Mouse (Mus musculus) layer of hippocampus, adult 6 months (tissue): ENCODE results near the gene Anapc7. TPM values are rescaled to one million over a fixed set of nuclear protein-coding genes. Genes with fewer than 3 reads are reported as not detected.

Source experiments
- long read RNA-seq, 2 experiments: library from polyadenylated mRNA; unstranded; transcript quantifications; one replicate each; pipeline ENCODE4 v2.0.0; 2019 to 2020
- polyA plus RNA-seq: library from polyadenylated mRNA; unstranded; fragments of <200 nt; fragmentation: Nextera tagmentation; gene quantifications from 2 replicates; pipeline ENCODE4 v1.2.3, GENCODE M21; 2021

Anapc7 gene
- 20.0 and 20.7 TPM in 2 replicates for polyA plus RNA-seq
- long read RNA-seq, experiment 1, transcript Anapc7-201 (11 exons, 2,751 nt): major isoform, 31 of 42 reads
- long read RNA-seq, experiment 1, partial matches to known transcripts: 3 of 42 reads
- long read RNA-seq, experiment 1, other reads (novel, unspliced or antisense): 4 of 42 reads
- long read RNA-seq, experiment 2, transcript Anapc7-201 (11 exons, 2,751 nt): major isoform, 223 of 263 reads
- long read RNA-seq, experiment 2, transcript Anapc7-202 (10 exons, 3,599 nt): minor isoform, 8 of 263 reads
- long read RNA-seq, experiment 2, partial matches to known transcripts: 9 of 263 reads
- long read RNA-seq, experiment 2, other reads (novel, unspliced or antisense): 22 of 263 reads

DNA sequence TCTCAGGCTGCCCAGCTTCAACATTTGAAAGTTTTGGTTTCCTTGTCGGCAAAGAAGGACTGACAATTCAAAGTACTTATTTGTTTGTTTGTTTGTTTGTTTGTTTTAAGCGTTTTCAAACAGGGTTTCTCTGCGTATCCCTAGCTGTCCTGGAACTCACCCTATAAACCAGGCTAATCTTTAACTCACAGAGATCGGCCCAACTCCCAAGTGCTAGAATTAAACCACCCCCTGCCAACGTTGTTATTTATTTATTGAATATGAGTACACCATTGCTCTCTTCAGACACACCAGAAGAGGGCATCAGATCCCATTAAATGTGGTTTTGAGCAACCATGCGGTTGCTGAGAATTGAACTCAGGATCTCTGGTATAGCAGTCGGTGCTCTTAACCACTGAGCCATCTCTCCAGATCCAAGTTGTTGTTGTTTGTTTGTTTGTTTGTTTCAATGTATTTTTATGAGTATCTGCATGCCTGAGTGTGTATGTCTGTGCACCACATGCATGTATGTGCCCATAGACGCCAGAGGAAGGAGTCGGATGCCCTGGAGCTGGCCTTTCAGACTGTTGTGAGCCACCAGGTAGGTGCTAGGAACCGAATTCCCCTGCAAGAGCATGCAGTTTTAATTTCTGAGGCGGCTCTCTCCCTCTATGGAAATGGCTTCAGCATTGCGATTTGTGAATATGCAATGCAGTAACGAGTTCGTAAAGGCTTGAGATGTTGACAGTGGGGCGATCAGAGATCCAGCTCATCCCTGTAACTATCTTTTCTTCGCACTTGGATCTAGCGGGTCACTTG lies at the start of gene Anapc7:
Gene Anapc7, plus strand, starts transcription at position 423 of the 798 bp plus-strand sequence.

DNA sequence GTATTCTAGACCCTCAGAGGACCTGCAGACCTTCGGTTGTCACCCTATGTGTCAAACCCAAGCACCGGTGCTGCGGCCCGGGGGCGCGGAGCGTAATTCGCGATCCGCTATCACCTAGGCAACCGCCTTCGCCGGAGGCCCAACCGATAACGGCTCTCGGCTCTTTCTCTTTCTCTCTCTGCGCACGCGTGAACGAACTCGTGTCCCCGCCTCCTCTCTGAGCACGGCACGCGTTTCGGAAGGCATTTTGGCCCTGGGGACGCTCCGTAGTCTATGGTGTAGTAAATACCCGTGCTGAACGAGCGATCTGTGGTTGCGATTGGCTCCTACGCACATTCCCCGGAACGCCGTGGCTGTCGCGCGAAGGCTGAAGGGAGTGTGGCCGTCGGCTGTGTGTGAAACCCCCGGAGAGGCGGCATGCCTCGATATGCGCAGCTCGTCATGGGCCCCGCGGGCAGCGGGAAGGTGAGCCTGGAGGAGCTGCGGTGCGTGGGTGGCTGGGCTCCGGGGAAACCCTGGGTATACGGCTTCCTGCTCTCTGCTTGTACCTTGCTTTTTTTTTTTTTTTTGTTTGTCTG lies 49.2 kb upstream of the Anapc7 start, which contains the start of gene Fam216a:
Gene Fam216a, minus strand, starts transcription at position 173 of the 578 bp plus-strand sequence.

DNA sequence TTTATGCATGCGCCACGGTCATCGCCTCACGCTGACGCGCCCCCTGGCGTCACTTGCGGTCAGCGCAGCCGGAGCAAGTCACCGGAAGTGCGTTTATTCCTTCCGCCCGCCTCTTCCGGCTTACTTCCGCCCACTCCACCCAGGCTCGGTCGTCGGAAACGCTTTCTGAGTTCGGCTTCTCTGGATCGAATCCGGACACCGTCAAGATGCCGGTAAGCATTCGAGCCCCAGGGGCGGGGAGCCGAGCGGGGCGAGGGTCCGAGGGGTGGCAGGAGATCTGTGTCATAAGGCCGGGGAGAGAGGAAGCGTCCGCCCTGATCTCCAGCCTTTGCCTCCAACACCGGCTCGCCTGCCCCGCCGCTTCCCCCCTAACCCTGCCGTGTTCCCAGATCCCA lies 29.7 kb upstream of the Anapc7 start, which contains the start of gene Arpc3:
Gene Arpc3, plus strand, starts transcription at position 93 of the 395 bp plus-strand sequence.

Other genes starting within 250 kb of the Anapc7 start
- gene Hvcn1, start 214.9 kb upstream of the Anapc7 start, polyA plus RNA-seq: 3.3 and 3.6 TPM in 2 replicates
- gene Tctn1, start 157.2 kb upstream of the Anapc7 start, polyA plus RNA-seq: 1.6 and 2.0 TPM in 2 replicates
- gene Pptc7, start 137.3 kb upstream of the Anapc7 start, polyA plus RNA-seq: 6.9 and 7.2 TPM in 2 replicates
- gene Rad9b, start 67.5 kb upstream of the Anapc7 start, polyA plus RNA-seq: 4.6 and 5.4 TPM in 2 replicates
- gene Vps29, start 67.3 kb upstream of the Anapc7 start, polyA plus RNA-seq: 376 and 407 TPM in 2 replicates
- 29.9 and 30.3 TPM in 2 replicates for gene Gpn3, start 49.8 kb upstream of the Anapc7 start, polyA plus RNA-seq
- 115 and 117 TPM in 2 replicates for gene Fam216a, start 49.3 kb upstream of the Anapc7 start, polyA plus RNA-seq
- gene Arpc3, start 29.8 kb upstream of the Anapc7 start, polyA plus RNA-seq: 47.5 and 50.7 TPM in 2 replicates
- gene Atp2a2, start 80.5 kb downstream of the Anapc7 start, polyA plus RNA-seq: 54.2 and 55.8 TPM in 2 replicates
- 19.9 and 21.9 TPM in 2 replicates for gene Ift81, start 192.8 kb downstream of the Anapc7 start, polyA plus RNA-seq
- gene P2rx7, start 222.2 kb downstream of the Anapc7 start, polyA plus RNA-seq: 6.7 and 7.8 TPM in 2 replicates